Comparison of ENCODE assay signal across 10 mouse cellular contexts in genomic region chr9:114770224-114770623, GRCm38 (mm10). TPM values are rescaled to one million over a fixed set of nuclear protein-coding genes. Genes with fewer than 3 reads are reported as not detected.
DNase-seq lines count a peak whose midpoint lies in the region; ATAC-seq lines count a peak whose summit lies in the region.
"Had no signal": no experiment of that assay in that cellular context is flagged by ENCODE, and none has a peak within 500 bp of the region (broad histone marks: within the 10 kb centered on the region; RNA-seq: fewer than 3 reads in every experiment).

No protein-coding gene starts in this region.

- no peak overlapping the region for H3K9ac ChIP-seq in midbrain, embryonic 14.5 days (replicated peaks; ENCODE audit: low read length)

- no peak overlapping the region for H3K4me2 ChIP-seq in midbrain, embryonic 14.5 days (ENCODE audit: low read length)

- WGBS in midbrain, embryonic 14.5 days = 89% methylated on average over 4 of the region's 4 CpGs

- peak; percentile 87 for ATAC-seq in CD4-positive, CD25-positive, alpha-beta regulatory T cell, adult 4 months
- no peak for ATAC-seq in midbrain, embryonic 14.5 days (ENCODE audit: low FRiP score, low TSS enrichment)
- ATAC-seq: intestine, embryonic 16.5 days had no signal

- H3K36me3 ChIP-seq in midbrain, embryonic 14.5 days (ENCODE audit: control insufficient read depth, insufficient read depth, low read length) = no peaks in the 10 kb centered on the region

- no peaks in the 10 kb centered on the region for H3K27me3 ChIP-seq in midbrain, embryonic 14.5 days (ENCODE audit: control insufficient read depth, insufficient read depth, low read length)

- no peaks in the 10 kb centered on the region for H3K4me1 ChIP-seq in midbrain, embryonic 14.5 days (ENCODE audit: control insufficient read depth, insufficient read depth, low read length)

- no peak overlapping the region for H3K27ac ChIP-seq in midbrain, embryonic 14.5 days (replicated peaks; ENCODE audit: low read depth, low read length)

- no peak overlapping the region for H3K4me3 ChIP-seq in midbrain, embryonic 14.5 days (replicated peaks; ENCODE audit: low read depth, low read length)

- DNase-seq in B cell, adult 2 months = peak; percentile 38 to 58
- DNase-seq in induced T-regulatory cell, adult 2 months (ENCODE audit: low read depth) = peak; percentile 75
- DNase-seq in naive thymus-derived CD4-positive, alpha-beta T cell, adult 2 months (ENCODE audit: low read depth) = peak; percentile 45
- DNase-seq in midbrain, embryonic 14.5 days = no peak
- no peak for DNase-seq in gastrocnemius, adult 18-20 months (ENCODE audit: low spot score)
- no peak for DNase-seq in cerebellum, adult 8-10 months
- DNase-seq: adrenal gland, adult 2 months; heart, postnatal 14 days had no signal

- no peaks in the 10 kb centered on the region for H3K9me3 ChIP-seq in midbrain, embryonic 14.5 days (ENCODE audit: control insufficient read depth, low read length)

RNA-seq across cellular contexts. Expression of gene Cmtm7, which starts 11.4 kb away (rescaled TPM):
- 10 to 100 TPM; 78.3 to 83.4 TPM for polyA plus RNA-seq in CD4-positive, CD25-positive, alpha-beta regulatory T cell, adult 4 months (2017; shearing (Covaris generic))
- 4.9 and 14.4 TPM in 2 replicates for polyA plus RNA-seq in midbrain, embryonic 14.5 days (2014; fragmentation: Nextera tagmentation; extraction: Ambion mirVana)
- total RNA-seq in gastrocnemius, adult 18-20 months (2021) = 1 to 10 TPM; 3.7 to 7.0 TPM

RNA-seq across cellular contexts. Expression of gene Cmtm6, which starts 39.3 kb away (rescaled TPM):
- polyA plus RNA-seq in CD4-positive, CD25-positive, alpha-beta regulatory T cell, adult 4 months (2017; shearing (Covaris generic)) = 10 to 100 TPM; 74.0 to 81.7 TPM
- 13.8 and 19.2 TPM in 2 replicates for polyA plus RNA-seq in midbrain, embryonic 14.5 days (2014; fragmentation: Nextera tagmentation; extraction: Ambion mirVana)
- 1 to 10 TPM; 5.8 to 7.4 TPM for total RNA-seq in gastrocnemius, adult 18-20 months (2021)

Comparison
In these comparisons a context has a peak if more than half of its experiments do, and no peak if none do; other contexts are left out.
1. DNase-seq: peak in B cell, adult 2 months (2 of 2), induced T-regulatory cell, adult 2 months (single experiment) and naive thymus-derived CD4-positive, alpha-beta T cell, adult 2 months (single experiment); none in midbrain, embryonic 14.5 days (single experiment), gastrocnemius, adult 18-20 months (single experiment) and cerebellum, adult 8-10 months (single experiment).